Comparison of ENCODE assay signal across 14 mouse cellular contexts in genomic region chr15:77894926-77895325, GRCm38 (mm10). TPM values are rescaled to one million over a fixed set of nuclear protein-coding genes. Genes with fewer than 3 reads are reported as not detected.
DNase-seq lines count a peak whose midpoint lies in the region; ATAC-seq and TF ChIP-seq lines count a peak whose summit lies in the region.
"Had no signal": no experiment of that assay in that cellular context is flagged by ENCODE, and none has a peak within 500 bp of the region (broad histone marks: within the 10 kb centered on the region; RNA-seq: fewer than 3 reads in every experiment).

No protein-coding gene starts in this region.

- TF ChIP-seq EP300 in liver, embryonic 14.5 days (IDR thresholded peaks at IDR 0.05; ENCODE audit: low read depth) = no peak

- no peak overlapping the region for H3K4me3 ChIP-seq in forebrain, embryonic 10.5 days
- no peak overlapping the region for H3K4me3 ChIP-seq in forebrain, embryonic 16.5 days (replicated peaks; ENCODE audit: low read length)
- no peak overlapping the region for H3K4me3 ChIP-seq in liver, embryonic 11.5 days (ENCODE audit: low read depth, low read length)
- no peak overlapping the region for H3K4me3 ChIP-seq in liver, embryonic 14.5 days (ENCODE audit: insufficient read depth in 1 of 2, low read depth in 2 of 2, low read length in 2 of 2)
- H3K4me3 ChIP-seq: forebrain, embryonic 15.5 days; hindbrain, embryonic 15.5 days; lung, embryonic 15.5 days had no signal

- TF ChIP-seq CTCF in liver, embryonic 14.5 days (IDR thresholded peaks at IDR 0.05; ENCODE audit: low read depth) = no peak

- H3K9ac ChIP-seq in forebrain, embryonic 16.5 days (replicated peaks; ENCODE audit: low read depth, low read length) = no peak overlapping the region
- H3K9ac ChIP-seq in liver, embryonic 11.5 days (ENCODE audit: low read depth, low read length) = no peak overlapping the region
- no peak overlapping the region for H3K9ac ChIP-seq in liver, embryonic 14.5 days (replicated peaks)
- H3K9ac ChIP-seq: forebrain, embryonic 15.5 days; hindbrain, embryonic 15.5 days; lung, embryonic 15.5 days had no signal

- H3K36me3 ChIP-seq in forebrain, embryonic 10.5 days (replicated peaks) = no peaks in the 10 kb centered on the region
- H3K36me3 ChIP-seq in forebrain, embryonic 16.5 days (ENCODE audit: control insufficient read depth, insufficient read depth) = no peaks in the 10 kb centered on the region
- H3K36me3 ChIP-seq in liver, embryonic 11.5 days (ENCODE audit: control insufficient read depth, insufficient read depth, low read length) = no peaks in the 10 kb centered on the region
- no peaks in the 10 kb centered on the region for H3K36me3 ChIP-seq in liver, embryonic 14.5 days (replicated peaks; ENCODE audit: control insufficient read depth, insufficient read depth, low read depth)
- H3K36me3 ChIP-seq: forebrain, embryonic 15.5 days; hindbrain, embryonic 15.5 days; lung, embryonic 15.5 days had no signal

- peaks cover 13% of the 10 kb centered on the region for H3K4me1 ChIP-seq in forebrain, embryonic 10.5 days
- no peaks in the 10 kb centered on the region for H3K4me1 ChIP-seq in forebrain, embryonic 16.5 days (replicated peaks; ENCODE audit: control insufficient read depth, insufficient read depth, low read length)
- H3K4me1 ChIP-seq in liver, embryonic 11.5 days (replicated peaks; ENCODE audit: control insufficient read depth, insufficient read depth, low read length) = no peaks in the 10 kb centered on the region
- H3K4me1 ChIP-seq in liver, embryonic 14.5 days (replicated peaks; ENCODE audit: control insufficient read depth in 2 of 2, insufficient read depth in 2 of 2, low read length in 1 of 2) = no peaks in the 10 kb centered on the region
- H3K4me1 ChIP-seq: forebrain, embryonic 15.5 days; hindbrain, embryonic 15.5 days had no signal

- peak overlapping the region; percentile 48; the same call in 1 of the 2 replicates for H3K27ac ChIP-seq in forebrain, embryonic 10.5 days
- no peak overlapping the region for H3K27ac ChIP-seq in forebrain, embryonic 16.5 days (ENCODE audit: low read length)
- H3K27ac ChIP-seq in liver, embryonic 11.5 days (ENCODE audit: low read depth, low read length) = no peak overlapping the region
- no peak overlapping the region for H3K27ac ChIP-seq in liver, embryonic 14.5 days
- H3K27ac ChIP-seq: forebrain, embryonic 15.5 days; hindbrain, embryonic 15.5 days; lung, embryonic 15.5 days had no signal

- ATAC-seq in forebrain, embryonic 16.5 days = no peak
- no peak for ATAC-seq in liver, embryonic 11.5 days (replicated peaks; ENCODE audit: low FRiP score)
- ATAC-seq in liver, embryonic 14.5 days (ENCODE audit: insufficient read depth) = no peak
- ATAC-seq: forebrain, embryonic 15.5 days had no signal

- no peaks in the 10 kb centered on the region for H3K9me3 ChIP-seq in forebrain, embryonic 10.5 days
- H3K9me3 ChIP-seq in forebrain, embryonic 16.5 days (ENCODE audit: control insufficient read depth, low read length) = no peaks in the 10 kb centered on the region
- H3K9me3 ChIP-seq in liver, embryonic 11.5 days (ENCODE audit: control insufficient read depth, low read length) = no peaks in the 10 kb centered on the region
- no peaks in the 10 kb centered on the region for H3K9me3 ChIP-seq in liver, embryonic 14.5 days (ENCODE audit: control insufficient read depth, low read length)
- H3K9me3 ChIP-seq: forebrain, embryonic 15.5 days; hindbrain, embryonic 15.5 days; lung, embryonic 15.5 days had no signal

- no peak for DNase-seq in forebrain, embryonic 10.5 days (ENCODE audit: extremely low spot score, low spot score)
- no peak for DNase-seq in liver, embryonic 11.5 days (ENCODE audit: low spot score)
- DNase-seq in liver = no peak
- no peak for DNase-seq in liver, embryonic 14.5 days (ENCODE audit: low read depth in 3 of 3, low spot score in 3 of 3)
- DNase-seq in lung, postnatal 4 days = no peak
- no peak for DNase-seq in spleen, postnatal 10 days (ENCODE audit: low spot score in 2 of 2)
- no peak for DNase-seq in cerebellum, postnatal 14 days
- DNase-seq: adrenal gland, adult 8-10 months; cerebellum, adult 8-10 months; heart, postnatal 10 days had no signal

- no peak overlapping the region for H3K4me2 ChIP-seq in forebrain, embryonic 16.5 days (ENCODE audit: low read length)
- H3K4me2 ChIP-seq in liver, embryonic 11.5 days = peak overlapping the region; percentile 29; the same call in 1 of the 2 replicates
- peak overlapping the region; percentile 13; the same call in 1 of the 2 replicates for H3K4me2 ChIP-seq in liver, embryonic 14.5 days (ENCODE audit: low read depth)
- H3K4me2 ChIP-seq: forebrain, embryonic 15.5 days; hindbrain, embryonic 15.5 days; lung, embryonic 15.5 days had no signal

- H3K27me3 ChIP-seq in forebrain, embryonic 10.5 days (ENCODE audit: poor library complexity, severe bottlenecking) = no peaks in the 10 kb centered on the region
- H3K27me3 ChIP-seq in forebrain, embryonic 16.5 days (replicated peaks; ENCODE audit: control insufficient read depth, insufficient read depth, low read length) = no peaks in the 10 kb centered on the region
- no peaks in the 10 kb centered on the region for H3K27me3 ChIP-seq in liver, embryonic 11.5 days (replicated peaks; ENCODE audit: control insufficient read depth, insufficient read depth, low read length)
- no peaks in the 10 kb centered on the region for H3K27me3 ChIP-seq in liver, embryonic 14.5 days (ENCODE audit: control insufficient read depth, insufficient read depth, low read length)
- H3K27me3 ChIP-seq: forebrain, embryonic 15.5 days; hindbrain, embryonic 15.5 days; lung, embryonic 15.5 days had no signal

- WGBS in forebrain, embryonic 10.5 days = 88% methylated on average over 13 of the region's 14 CpGs
- WGBS in forebrain, embryonic 16.5 days = 86% methylated on average over 13 of the region's 14 CpGs
- WGBS in liver, embryonic 11.5 days = 80% methylated on average over 13 of the region's 14 CpGs
- WGBS in liver, embryonic 14.5 days (ENCODE audit: insufficient replicate concordance) = 70% methylated on average over 13 of the region's 14 CpGs

RNA-seq across cellular contexts. Expression of gene Txn2, which starts 33.9 kb away (rescaled TPM):
- polyA plus RNA-seq in forebrain, embryonic 10.5 days (2016; fragmentation: Nextera tagmentation; extraction: Ambion mirVana) = 288 and 291 TPM in 2 replicates
- polyA plus RNA-seq in forebrain, embryonic 16.5 days (2015; fragmentation: Nextera tagmentation; extraction: Ambion mirVana) = 222 and 237 TPM in 2 replicates
- 377 and 390 TPM in 2 replicates for polyA plus RNA-seq in liver, embryonic 11.5 days (2014; fragmentation: Nextera tagmentation; extraction: Ambion mirVana)
- polyA plus RNA-seq in liver, embryonic 14.5 days (2012; rRNA removed) = 121 and 142 TPM in 2 replicates
- 199 and 218 TPM in 2 replicates for polyA plus RNA-seq in liver, embryonic 14.5 days (2014; fragmentation: Nextera tagmentation; extraction: Ambion mirVana)

RNA-seq across cellular contexts. Expression of gene Myh9, which starts 53.0 kb away (rescaled TPM):
- polyA plus RNA-seq in forebrain, embryonic 10.5 days (2016; fragmentation: Nextera tagmentation; extraction: Ambion mirVana) = 35.6 and 36.8 TPM in 2 replicates
- polyA plus RNA-seq in forebrain, embryonic 16.5 days (2015; fragmentation: Nextera tagmentation; extraction: Ambion mirVana) = 12.2 and 13.6 TPM in 2 replicates
- 49.8 and 53.0 TPM in 2 replicates for polyA plus RNA-seq in liver, embryonic 11.5 days (2014; fragmentation: Nextera tagmentation; extraction: Ambion mirVana)
- polyA plus RNA-seq in liver, embryonic 14.5 days (2012; rRNA removed) = 14.2 and 21.9 TPM in 2 replicates
- 21.3 and 23.1 TPM in 2 replicates for polyA plus RNA-seq in liver, embryonic 14.5 days (2014; fragmentation: Nextera tagmentation; extraction: Ambion mirVana)
